Mouse (Mus musculus) stomach, embryonic 15.5 days (tissue): ENCODE data around the gene Crtc2. TPM values are rescaled to one million over a fixed set of nuclear protein-coding genes. Genes with fewer than 3 reads are reported as not detected.

ENCODE experiments used
- ATAC-seq: fragments of 200-750 bp; cut with Nextera tagmentation; 2 replicates; pipeline ENCODE4 v1.8.0; 2017; ENCODE audit warnings: low read depth, moderate number of reproducible peaks, moderate TSS enrichment; ENCODE audit not compliant: insufficient read depth, low FRiP score
- H3K27ac ChIP-seq: fragments of 300-500 bp; sonication (generic); 2 replicates; pipeline ENCODE4 v1.5.1; 2015; ENCODE audit warnings: mild to moderate bottlenecking, inconsistent platforms
- H3K27me3 ChIP-seq: fragments of 300-500 bp; sonication (generic); replicated peaks from 2 replicates; pipeline ENCODE4 v1.6.1; 2015; ENCODE audit warnings: inconsistent platforms
- H3K36me3 ChIP-seq: fragments of 300-500 bp; sonication (generic); 2 replicates; pipeline ENCODE4 v1.6.1; 2015; ENCODE audit warnings: inconsistent platforms
- H3K4me1 ChIP-seq: fragments of 300-500 bp; sonication (generic); 2 replicates; pipeline ENCODE4 v1.6.1; 2015; ENCODE audit warnings: inconsistent platforms
- H3K4me2 ChIP-seq: fragments of 300-500 bp; sonication (generic); 2 replicates; pipeline ENCODE4 v1.6.1; 2015; ENCODE audit warnings: mild to moderate bottlenecking, inconsistent platforms
- H3K4me3 ChIP-seq: fragments of 300-500 bp; sonication (generic); replicated peaks from 2 replicates; pipeline ENCODE4 v1.5.1; 2015; ENCODE audit warnings: inconsistent platforms
- H3K9ac ChIP-seq: fragments of 300-500 bp; sonication (generic); 2 replicates; pipeline ENCODE4 v1.6.1; 2015; ENCODE audit warnings: inconsistent platforms
- H3K9me3 ChIP-seq: fragments of 300-500 bp; sonication (generic); 2 replicates; pipeline ENCODE4 v1.6.1; 2016; ENCODE audit warnings: inconsistent platforms
- WGBS: fragments of 180-500 bp; shearing (Covaris S2); methylation state at CpG from one replicate; pipeline ENCODE4 v1.1.7; 2015; 5-methylcytosine and 5-hydroxymethylcytosine counted together
- polyA plus RNA-seq: library from polyadenylated mRNA; unstranded; fragments of >200 nt; fragmentation: Nextera tagmentation; extraction: Ambion mirVana; gene quantifications from 2 replicates; pipeline ENCODE4 v1.2.1, GENCODE M21; 2015

Gene Crtc2
- polyA plus RNA-seq, 1 experiment from 2014 or later = 16.5 TPM

- under 1% methylated on average over 19 of the region's 20 CpGs for WGBS
- H3K9ac ChIP-seq = peak overlapping the region; percentile 23; the same call in 1 of the 2 replicates
- peak; percentile 87 for ATAC-seq
- H3K36me3 ChIP-seq = peaks cover 9% of the 10 kb centered on the region; the same call in 1 of the 2 replicates
- no peaks in the 10 kb centered on the region for H3K27me3 ChIP-seq
- no peaks in the 10 kb centered on the region for H3K9me3 ChIP-seq
- peak overlapping the region; percentile 69 for H3K4me2 ChIP-seq
- peaks cover 12% of the 10 kb centered on the region; the same call in 1 of the 2 replicates for H3K4me1 ChIP-seq
- peak overlapping the region; percentile 52 for H3K4me3 ChIP-seq
- peak overlapping the region; percentile 91 for H3K27ac ChIP-seq
These were observed 33.4 kb upstream of the Crtc2 start for GRCm38 (mm10) chr3:90220531-90220951.

GRCm38 (mm10) chr3:90221123-90221522, 32.8 kb upstream of the Crtc2 start:
- no peak for ATAC-seq
- H3K27ac ChIP-seq = peak overlapping the region; percentile 91
- peaks cover 10% of the 10 kb centered on the region; the same call in 1 of the 2 replicates for H3K36me3 ChIP-seq
- peaks cover 12% of the 10 kb centered on the region; the same call in 1 of the 2 replicates for H3K4me1 ChIP-seq
- H3K9ac ChIP-seq = no peak overlapping the region
- peak overlapping the region; percentile 52 for H3K4me3 ChIP-seq
- H3K27me3 ChIP-seq = no peaks in the 10 kb centered on the region
- peak overlapping the region; percentile 69 for H3K4me2 ChIP-seq
- whole genome bisulfite sequencing = 9% methylated on average over 5 of the region's 5 CpGs
- no peaks in the 10 kb centered on the region for H3K9me3 ChIP-seq

- ATAC-seq = no peak
- H3K4me3 ChIP-seq = no peak overlapping the region
- peaks cover 10% of the 10 kb centered on the region; the same call in 1 of the 2 replicates for H3K36me3 ChIP-seq
- 79% methylated on average over 4 of the region's 4 CpGs for WGBS
- no peak overlapping the region for H3K9ac ChIP-seq
- peaks cover 12% of the 10 kb centered on the region; the same call in 1 of the 2 replicates for H3K4me1 ChIP-seq
- H3K4me2 ChIP-seq = no peak overlapping the region
- H3K27me3 ChIP-seq = no peaks in the 10 kb centered on the region
- H3K27ac ChIP-seq = no peak overlapping the region
- H3K9me3 ChIP-seq = no peaks in the 10 kb centered on the region
These were observed 31.5 kb upstream of the Crtc2 start for GRCm38 (mm10) chr3:90222455-90222854.

GRCm38 (mm10) chr3:90222941-90223340, 31.0 kb upstream of the Crtc2 start:
- Histone ChIP-seq H3K4me2 (no peak overlapping the region), H3K27me3 (no peaks in the 10 kb centered on the region), H3K9ac (no peak overlapping the region), H3K4me3 (no peak overlapping the region), H3K27ac (no peak overlapping the region), H3K9me3 (no peaks in the 10 kb centered on the region), H3K36me3 (peaks cover 10% of the 10 kb centered on the region; the same call in 1 of the 2 replicates), H3K4me1 (peaks cover 12% of the 10 kb centered on the region; the same call in 1 of the 2 replicates)
- 76% methylated on average over 3 of the region's 3 CpGs for WGBS
- ATAC-seq = no peak

GRCm38 (mm10) chr3:90224331-90224730, 29.6 kb upstream of the Crtc2 start:
- H3K4me3 ChIP-seq = no peak overlapping the region
- ATAC-seq = no peak
- WGBS = 76% methylated on average over 10 of the region's 10 CpGs

GRCm38 (mm10) chr3:90231075-90231474, 22.9 kb upstream of the Crtc2 start:
- H3K9me3 ChIP-seq = no peaks in the 10 kb centered on the region
- peak overlapping the region; percentile 91; the same call in 1 of the 2 replicates for H3K27ac ChIP-seq
- H3K4me1 ChIP-seq = no peaks in the 10 kb centered on the region
- 0 out of 2 replicates have a peak, but pooled peaks cover 4% of the 10 kb centered on the region for H3K36me3 ChIP-seq
- no peaks in the 10 kb centered on the region for H3K27me3 ChIP-seq
- WGBS = 12% methylated on average over 8 of the region's 8 CpGs
- ATAC-seq = no peak
- peak overlapping the region; percentile 80 for H3K4me2 ChIP-seq
- peak overlapping the region; percentile 84 for H3K4me3 ChIP-seq
- 0 out of 2 replicates have a peak overlapping the region, but pooled peaks have one; percentile 13 for H3K9ac ChIP-seq

More at GRCm38 (mm10) chr3:90224331-90224730, 29.6 kb upstream of the Crtc2 start:
- H3K4me1 ChIP-seq = peaks cover 12% of the 10 kb centered on the region; the same call in 1 of the 2 replicates
- peaks cover 10% of the 10 kb centered on the region; the same call in 1 of the 2 replicates for H3K36me3 ChIP-seq
- H3K27me3 ChIP-seq = no peaks in the 10 kb centered on the region
- no peak overlapping the region for H3K9ac ChIP-seq
- H3K4me2 ChIP-seq = no peak overlapping the region
- no peak overlapping the region for H3K27ac ChIP-seq
- H3K9me3 ChIP-seq = no peaks in the 10 kb centered on the region

- no peaks in the 10 kb centered on the region for H3K9me3 ChIP-seq
- peak within 1 kb of the TSS; percentile 80 for H3K4me2 ChIP-seq
- WGBS = under 1% methylated on average over 61 of the region's 61 CpGs
- no peaks in the 10 kb centered on the region for H3K4me1 ChIP-seq
- H3K4me3 ChIP-seq = peak within 1 kb of the TSS; percentile 84
- H3K27ac ChIP-seq = peak within 1 kb of the TSS; percentile 91
- peak; percentile 96 for ATAC-seq
- H3K36me3 ChIP-seq = 0 out of 2 replicates have a peak, but pooled peaks cover 7% of the 10 kb centered on the region
- no peaks in the 10 kb centered on the region for H3K27me3 ChIP-seq
- H3K9ac ChIP-seq = peak within 1 kb of the TSS; percentile 85
These were observed 22.2 kb upstream of the Crtc2 start, which contains the start of gene Jtb for GRCm38 (mm10) chr3:90231507-90232333. Jtb (plus strand) TSS chr3:90231597.

GRCm38 (mm10) chr3:90241251-90241650, 12.7 kb upstream of the Crtc2 start:
- H3K27ac ChIP-seq = no peak overlapping the region
- WGBS = 92% methylated on average over 2 of the region's 2 CpGs
- ATAC-seq = no peak
- H3K27me3 ChIP-seq = no peaks in the 10 kb centered on the region
- no peak overlapping the region for H3K4me2 ChIP-seq
- peaks cover 3% of the 10 kb centered on the region; the same call in 1 of the 2 replicates for H3K4me1 ChIP-seq
- H3K4me3 ChIP-seq = no peak overlapping the region
- no peak overlapping the region for H3K9ac ChIP-seq
- no peaks in the 10 kb centered on the region for H3K9me3 ChIP-seq
- H3K36me3 ChIP-seq = 0 out of 2 replicates have a peak, but pooled peaks cover 3% of the 10 kb centered on the region

- Histone ChIP-seq H3K9ac (no peak overlapping the region), H3K4me2 (peak overlapping the region; percentile 61), H3K4me3 (no peak overlapping the region; the same call in 1 of the 2 replicates), H3K9me3 (no peaks in the 10 kb centered on the region), H3K4me1 (peaks cover 3% of the 10 kb centered on the region; the same call in 1 of the 2 replicates), H3K27ac (no peak overlapping the region), H3K36me3 (no peaks in the 10 kb centered on the region), H3K27me3 (no peaks in the 10 kb centered on the region)
- no peak for ATAC-seq
- WGBS = 83% methylated on average over 10 of the region's 10 CpGs
These were observed 12.1 kb upstream of the Crtc2 start for GRCm38 (mm10) chr3:90241669-90242358.

GRCm38 (mm10) chr3:90242984-90243775, 10.8 kb upstream of the Crtc2 start, which contains the start of gene Creb3l4:
Creb3l4 (minus strand) TSS chr3:90243512.
- H3K9me3 ChIP-seq = no peaks in the 10 kb centered on the region
- H3K4me1 ChIP-seq = peaks cover 6% of the 10 kb centered on the region; the same call in 1 of the 2 replicates
- peak within 1 kb of the TSS; percentile 59 for H3K27ac ChIP-seq
- ATAC-seq = peak; percentile 45
- H3K4me3 ChIP-seq = peak within 1 kb of the TSS; percentile 38
- peak within 1 kb of the TSS; percentile 61 for H3K4me2 ChIP-seq
- WGBS = 7% methylated on average over 19 of the region's 19 CpGs
- 0 out of 2 replicates have a peak within 1 kb of the TSS, but pooled peaks have one; percentile 10 for H3K9ac ChIP-seq
- no peaks in the 10 kb centered on the region for H3K36me3 ChIP-seq
- H3K27me3 ChIP-seq = no peaks in the 10 kb centered on the region

GRCm38 (mm10) chr3:90245406-90245805, 8.6 kb upstream of the Crtc2 start:
- no peak for ATAC-seq
- H3K9ac ChIP-seq = no peak overlapping the region
- H3K4me3 ChIP-seq = no peak overlapping the region
- WGBS = 39% methylated on average over 2 of the region's 2 CpGs
- H3K27me3 ChIP-seq = no peaks in the 10 kb centered on the region
- H3K4me2 ChIP-seq = no peak overlapping the region
- H3K27ac ChIP-seq = no peak overlapping the region
- H3K9me3 ChIP-seq = no peaks in the 10 kb centered on the region
- H3K36me3 ChIP-seq = peaks cover 3% of the 10 kb centered on the region; the same call in 1 of the 2 replicates
- peaks cover 12% of the 10 kb centered on the region for H3K4me1 ChIP-seq
